Comparison of ENCODE assay signal across 8 mouse cellular contexts in the genomic region with DNA sequence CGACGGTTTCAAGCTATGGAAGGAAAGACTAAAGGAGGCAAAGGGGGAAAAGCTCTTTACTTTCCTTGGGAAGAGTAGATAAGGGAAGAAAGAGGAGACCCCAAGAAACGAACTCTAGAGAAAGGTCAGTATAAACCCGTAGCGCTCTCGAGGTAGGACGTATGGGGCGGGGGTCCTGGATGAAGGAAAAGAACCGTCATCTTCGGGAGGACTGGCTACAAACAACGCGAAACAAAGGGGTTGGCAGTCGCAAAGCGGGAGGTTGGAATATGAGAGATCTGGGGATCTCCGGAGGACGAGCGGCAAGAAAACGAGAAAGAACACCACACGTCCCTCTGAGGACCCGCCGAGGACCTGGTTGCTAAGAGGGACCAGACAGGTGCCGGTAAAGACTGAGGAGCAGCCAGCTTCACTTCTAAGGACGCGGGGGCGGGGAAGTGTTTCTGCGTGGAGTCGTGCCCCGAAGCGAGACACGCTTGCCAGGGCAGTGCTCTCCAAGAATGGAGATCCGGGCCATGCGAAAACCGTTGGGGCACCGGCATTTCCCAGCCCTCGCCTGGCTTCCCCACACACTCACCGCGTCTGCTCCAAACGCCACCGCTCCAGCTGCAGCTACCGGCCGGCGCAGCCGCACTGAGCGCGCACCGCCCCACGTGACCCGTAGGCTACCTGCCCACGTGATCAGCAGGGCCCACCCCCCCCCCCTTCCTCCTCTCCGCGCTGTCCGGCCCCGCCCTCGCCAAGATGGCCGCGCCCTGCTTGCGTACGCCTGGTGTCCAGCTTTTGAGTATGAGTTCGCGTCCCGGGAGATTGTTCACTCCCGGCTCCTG. TPM values are rescaled to one million over a fixed set of nuclear protein-coding genes. Genes with fewer than 3 reads are reported as not detected.
DNase-seq lines count a peak whose midpoint lies in the region; ATAC-seq lines count a peak whose summit lies in the region.

A gene (minus strand): TSS at position 660 of the 830 bp plus-strand sequence.
A gene (plus strand): TSS at position 720 of the 830 bp plus-strand sequence.

- peak; percentile 91 for DNase-seq in 3T3-L1 (ENCODE audit: low read depth, low spot score)
- peak; percentile 77 to 79 for DNase-seq in adrenal gland, postnatal 4 days (ENCODE audit: low spot score in 2 of 2)
- DNase-seq in embryonic facial prominence, embryonic 14.5 days (ENCODE audit: low spot score) = peak; percentile 96
- DNase-seq in heart, adult 9 months (ENCODE audit: low spot score in 2 of 2) = peak; percentile 87 to 89
- DNase-seq in monocyte, adult 2 months (ENCODE audit: low read depth in 1 of 2, low spot score in 2 of 2) = peak; percentile 63 to 80
- DNase-seq in spleen, postnatal 36 days (ENCODE audit: low spot score in 2 of 2) = peak; percentile 89

- H3K9ac ChIP-seq in embryonic facial prominence, embryonic 14.5 days (ENCODE audit: low read depth, low read length) = peak within 1 kb of the TSS; percentile 75
- peak within 1 kb of the TSS; percentile 63 for H3K9ac ChIP-seq in kidney, embryonic 14.5 days (ENCODE audit: low read depth, low read length)
- peak within 1 kb of the TSS; percentile 79 for H3K9ac ChIP-seq in limb, embryonic 15.5 days

- peak within 1 kb of the TSS; percentile 64; the same call in 1 of the 2 replicates for H3K27ac ChIP-seq in embryonic facial prominence, embryonic 14.5 days (replicated peaks; ENCODE audit: low read depth, low read length)
- 0 out of 2 replicates have a peak within 1 kb of the TSS, but pooled peaks have one; percentile 6 for H3K27ac ChIP-seq in kidney, embryonic 14.5 days (ENCODE audit: low read depth, low read length)
- peak within 1 kb of the TSS; percentile 64 for H3K27ac ChIP-seq in limb, embryonic 15.5 days

- ATAC-seq in embryonic facial prominence, embryonic 14.5 days (ENCODE audit: low read depth) = peak; percentile 96
- peak; percentile 98 for ATAC-seq in kidney, embryonic 14.5 days (ENCODE audit: low FRiP score, low TSS enrichment)
- peak; percentile 93 for ATAC-seq in limb, embryonic 15.5 days (ENCODE audit: insufficient number of reproducible peaks, low FRiP score, low TSS enrichment, low read depth)

- H3K4me2 ChIP-seq in embryonic facial prominence, embryonic 14.5 days (ENCODE audit: low read depth, low read length) = peak within 1 kb of the TSS; percentile 82
- H3K4me2 ChIP-seq in kidney, embryonic 14.5 days (replicated peaks; ENCODE audit: low read depth, low read length) = peak within 1 kb of the TSS; percentile 92
- peak within 1 kb of the TSS; percentile 75 for H3K4me2 ChIP-seq in limb, embryonic 15.5 days

- no peaks in the 10 kb centered on the region for H3K27me3 ChIP-seq in embryonic facial prominence, embryonic 14.5 days (replicated peaks; ENCODE audit: control insufficient read depth, insufficient read depth, low read length)
- H3K27me3 ChIP-seq in kidney, embryonic 14.5 days (ENCODE audit: control insufficient read depth, insufficient read depth, low read length) = no peaks in the 10 kb centered on the region
- H3K27me3 ChIP-seq in limb, embryonic 15.5 days = no peaks in the 10 kb centered on the region

- under 1% methylated on average over 57 of the region's 62 CpGs for whole genome bisulfite sequencing in embryonic facial prominence, embryonic 14.5 days
- WGBS in kidney, embryonic 14.5 days = under 1% methylated on average over 60 of the region's 62 CpGs
- under 1% methylated on average over 61 of the region's 62 CpGs for WGBS in limb, embryonic 15.5 days

- H3K4me1 ChIP-seq in embryonic facial prominence, embryonic 14.5 days (ENCODE audit: control insufficient read depth, insufficient read depth, low read length) = peaks cover 7% of the 10 kb centered on the region
- H3K4me1 ChIP-seq in kidney, embryonic 14.5 days (ENCODE audit: control insufficient read depth, insufficient read depth, low read length) = peaks cover 15% of the 10 kb centered on the region
- H3K4me1 ChIP-seq in limb, embryonic 15.5 days = peaks cover 18% of the 10 kb centered on the region

- H3K4me3 ChIP-seq in embryonic facial prominence, embryonic 14.5 days (ENCODE audit: low read depth, low read length) = peak within 1 kb of the TSS; percentile 75
- peak within 1 kb of the TSS; percentile 52 for H3K4me3 ChIP-seq in kidney, embryonic 14.5 days (ENCODE audit: low read length)
- H3K4me3 ChIP-seq in limb, embryonic 15.5 days = peak within 1 kb of the TSS; percentile 67

- no peaks in the 10 kb centered on the region for H3K9me3 ChIP-seq in embryonic facial prominence, embryonic 14.5 days (ENCODE audit: control insufficient read depth, low read length)
- H3K9me3 ChIP-seq in kidney, embryonic 14.5 days (ENCODE audit: control insufficient read depth, low read length) = no peaks in the 10 kb centered on the region
- H3K9me3 ChIP-seq in limb, embryonic 15.5 days = no peaks in the 10 kb centered on the region

- peaks cover 22% of the 10 kb centered on the region for H3K36me3 ChIP-seq in embryonic facial prominence, embryonic 14.5 days (ENCODE audit: control insufficient read depth, insufficient read depth, low read length)
- peaks cover 14% of the 10 kb centered on the region for H3K36me3 ChIP-seq in kidney, embryonic 14.5 days (ENCODE audit: control insufficient read depth, insufficient read depth, low read length)
- peaks cover 15% of the 10 kb centered on the region for H3K36me3 ChIP-seq in limb, embryonic 15.5 days

RNA-seq across cellular contexts. Expression of the first gene that starts in this region (rescaled TPM):
- 10 to 100 TPM; 12.8 to 13.3 TPM for total RNA-seq in adrenal gland, postnatal 4 days (2021)
- polyA plus RNA-seq in embryonic facial prominence, embryonic 14.5 days (2014; fragmentation: Nextera tagmentation; extraction: Ambion mirVana) = 37.3 and 39.7 TPM in 2 replicates
- 38.5 and 38.8 TPM in 2 replicates for polyA plus RNA-seq in kidney, embryonic 14.5 days (2014; fragmentation: Nextera tagmentation; extraction: Ambion mirVana)
- polyA plus RNA-seq in limb, embryonic 15.5 days (2015; fragmentation: Nextera tagmentation; extraction: Ambion mirVana) = 38.5 and 38.9 TPM in 2 replicates

RNA-seq across cellular contexts. Expression of the second gene that starts in this region (rescaled TPM):
- 10 to 100 TPM; 17.8 to 18.7 TPM for total RNA-seq in adrenal gland, postnatal 4 days (2021)
- 23.4 and 26.8 TPM in 2 replicates for polyA plus RNA-seq in embryonic facial prominence, embryonic 14.5 days (2014; fragmentation: Nextera tagmentation; extraction: Ambion mirVana)
- 31.4 and 33.7 TPM in 2 replicates for polyA plus RNA-seq in kidney, embryonic 14.5 days (2014; fragmentation: Nextera tagmentation; extraction: Ambion mirVana)
- 24.1 and 26.0 TPM in 2 replicates for polyA plus RNA-seq in limb, embryonic 15.5 days (2015; fragmentation: Nextera tagmentation; extraction: Ambion mirVana)

Comparison
In these comparisons a context has a peak if more than half of its experiments do, and no peak if none do; other contexts are left out.
1. Peak in every context shown above with its lines: DNase-seq, ATAC-seq, H3K4me3 ChIP-seq and H3K27ac ChIP-seq.
2. H3K27ac ChIP-seq: peak in every context shown above with its lines; median percentile 64 in embryonic facial prominence, embryonic 14.5 days; 64 in limb, embryonic 15.5 days; 6 in kidney, embryonic 14.5 days.